Mouse (Mus musculus) left cerebral cortex, adult 2 months (tissue): Measurements from ENCODE around the gene Rabif. TPM values are rescaled to one million over a fixed set of nuclear protein-coding genes. Genes with fewer than 3 reads are reported as not detected.

Experiments
- DNase-seq, 2 experiments: peaks; one replicate each; pipeline ENCODE4 v3.0.0; 2021 to 2022; ENCODE audit warnings: low spot score in 2 of 2, mixed read lengths in 1 of 2; ENCODE audit errors: extremely low spot score in 1 of 2
- H3K27ac ChIP-seq: fragments of 200-600 bp; 2 replicates; pipeline ENCODE4 v1.8.1; 2022
- H3K4me3 ChIP-seq: fragments of 200-600 bp; 2 replicates; pipeline ENCODE4 v1.8.1; 2022
- CTCF ChIP-seq: fragments of 200-600 bp; IDR thresholded peaks from 2 replicates; pipeline ENCODE4 v1.8.1; 2022; ENCODE audit warnings: antibody characterized with exemption, mild to moderate bottlenecking, moderate library complexity
- intact Hi-C: fragments of 180-260 bp; cut with DNase I; formaldehyde crosslinking; loops from one replicate; pipeline ENCODE4 v1.15.1; 2025
- total RNA-seq, 2 experiments: library from RNA; stranded (reverse); gene quantifications; 2 replicates each; pipeline ENCODE4 v1.2.3; 2021

Gene Rabif
- total RNA-seq, 2 experiments from 2014 or later: 25.8 to 28.6 TPM

DNA sequence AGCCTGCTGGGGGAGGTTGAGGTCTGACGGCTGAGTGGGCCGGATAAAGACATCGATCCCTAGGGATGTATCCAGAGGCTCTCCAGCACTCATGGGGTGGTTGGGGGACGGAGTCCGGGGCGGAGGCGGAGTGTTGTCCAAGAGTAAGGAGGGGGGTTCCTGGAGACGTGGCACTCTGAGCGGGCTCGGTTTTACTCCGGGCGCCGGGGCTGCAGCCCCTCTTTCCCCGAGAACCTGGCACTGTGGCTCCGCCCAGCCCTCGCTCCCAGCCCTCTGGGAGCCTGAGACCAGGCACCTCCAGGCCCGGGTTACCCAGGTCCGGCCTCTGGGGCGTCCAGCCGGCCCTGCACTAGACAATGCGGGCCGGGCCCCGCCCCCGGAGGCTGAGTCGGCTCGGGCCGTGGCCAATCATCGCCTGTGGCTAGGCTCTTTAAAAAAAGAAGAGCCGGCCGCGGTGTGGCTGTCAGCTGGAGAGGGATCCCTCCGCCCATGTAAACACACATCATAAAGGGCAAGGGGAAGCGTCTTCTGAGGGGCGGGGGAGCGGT, 62.3 kb downstream of the Rabif start:
- H3K4me3 ChIP-seq: peak overlapping the region; percentile 72

More for the DNA sequence above, 62.3 kb downstream of the Rabif start:
- no peak for TF ChIP-seq CTCF
- peak; percentile 93 to 94 for DNase-seq
- peak overlapping the region; percentile 95 for H3K27ac ChIP-seq
- intact Hi-C loops: loop anchor here (2.0 kb wide), 1 partner anchor 38 kb away; no protein-coding TSS in a partner anchor

Other genes with a start within 250 kb of the Rabif start
- not detected for gene Myog, start 204.7 kb upstream of the Rabif start, total RNA-seq
- 10 to 100 TPM; 50.7 to 50.8 TPM for gene Ppfia4, start 161.7 kb upstream of the Rabif start, total RNA-seq
- 10 to 100 TPM; 57.2 to 70.8 TPM for gene Tmem183a, start 132.7 kb upstream of the Rabif start, total RNA-seq
- not detected for gene 4933406M09Rik, start 108.7 kb upstream of the Rabif start, total RNA-seq
- 10 to 100 TPM; 20.3 to 23.3 TPM for gene Cyb5r1, start 89.1 kb upstream of the Rabif start, total RNA-seq
- gene Adipor1, start 79.3 kb upstream of the Rabif start, total RNA-seq: 10 to 100 TPM; 55.9 to 58.2 TPM
- 10 to 100 TPM; 36.1 to 38.9 TPM for gene Klhl12, start 39.1 kb upstream of the Rabif start, total RNA-seq
- not detected for gene Mgat4e, start 55.0 kb downstream of the Rabif start, total RNA-seq
- gene Kdm5b, start 65.5 kb downstream of the Rabif start, total RNA-seq: 10 to 100 TPM; 70.5 to 71.0 TPM
- gene Syt2, start 152.0 kb downstream of the Rabif start, total RNA-seq: 10 to 100 TPM; 57.7 to 62.5 TPM